Mouse (Mus musculus): Measurements from ENCODE around the gene Proser2.

The Proser2 gene

DNA sequence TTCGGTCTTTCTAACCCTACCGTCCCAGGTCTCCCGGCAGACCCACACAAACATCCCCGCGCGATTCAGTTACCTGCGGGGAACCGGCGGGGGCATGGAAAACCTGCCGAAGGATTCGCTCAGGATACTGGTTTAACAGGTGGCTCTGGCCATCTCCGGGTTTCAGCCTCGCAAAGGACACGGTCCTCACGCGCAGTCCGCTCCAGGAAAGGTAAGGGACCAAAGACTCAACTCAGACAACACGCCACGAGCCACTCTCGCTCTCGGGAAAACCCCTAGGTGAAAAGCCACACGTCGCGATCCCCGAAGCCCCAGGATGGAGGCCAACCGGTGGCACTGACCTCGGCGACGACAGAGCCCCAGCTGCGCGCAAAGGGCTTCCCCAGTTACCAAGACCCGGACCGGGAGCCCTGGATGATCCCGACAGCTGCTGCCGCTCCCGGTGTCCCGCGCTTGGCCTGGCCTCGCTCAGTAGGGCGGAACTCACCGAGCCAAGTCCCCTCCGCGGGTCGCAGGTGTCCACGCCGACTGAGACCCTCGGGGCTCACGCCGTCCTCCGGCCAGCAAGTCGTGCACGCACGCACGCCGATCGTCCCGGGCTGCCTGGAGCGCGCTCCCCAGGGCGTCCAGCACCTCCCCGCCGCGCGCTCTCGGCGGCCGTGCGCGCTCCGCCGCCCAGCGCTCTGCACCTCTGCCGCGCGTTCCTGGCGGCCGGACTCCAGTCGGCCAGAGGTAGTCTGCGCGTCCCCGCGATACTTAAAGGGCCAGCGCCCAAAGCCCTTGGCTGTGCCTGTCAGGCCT lies at the start of gene Proser2:
TSS of gene Proser2 (minus strand) at position 657 of the 801 bp plus-strand sequence.
- no peak for DNase-seq (ENCODE audit: low read depth in 2 of 2, low spot score in 2 of 2)

- no peak for DNase-seq (ENCODE audit: low read depth in 2 of 2, low spot score in 2 of 2)
These were observed 49.7 kb upstream of the Proser2 start for GRCm38 (mm10) chr2:6179749-6180117.

DNA sequence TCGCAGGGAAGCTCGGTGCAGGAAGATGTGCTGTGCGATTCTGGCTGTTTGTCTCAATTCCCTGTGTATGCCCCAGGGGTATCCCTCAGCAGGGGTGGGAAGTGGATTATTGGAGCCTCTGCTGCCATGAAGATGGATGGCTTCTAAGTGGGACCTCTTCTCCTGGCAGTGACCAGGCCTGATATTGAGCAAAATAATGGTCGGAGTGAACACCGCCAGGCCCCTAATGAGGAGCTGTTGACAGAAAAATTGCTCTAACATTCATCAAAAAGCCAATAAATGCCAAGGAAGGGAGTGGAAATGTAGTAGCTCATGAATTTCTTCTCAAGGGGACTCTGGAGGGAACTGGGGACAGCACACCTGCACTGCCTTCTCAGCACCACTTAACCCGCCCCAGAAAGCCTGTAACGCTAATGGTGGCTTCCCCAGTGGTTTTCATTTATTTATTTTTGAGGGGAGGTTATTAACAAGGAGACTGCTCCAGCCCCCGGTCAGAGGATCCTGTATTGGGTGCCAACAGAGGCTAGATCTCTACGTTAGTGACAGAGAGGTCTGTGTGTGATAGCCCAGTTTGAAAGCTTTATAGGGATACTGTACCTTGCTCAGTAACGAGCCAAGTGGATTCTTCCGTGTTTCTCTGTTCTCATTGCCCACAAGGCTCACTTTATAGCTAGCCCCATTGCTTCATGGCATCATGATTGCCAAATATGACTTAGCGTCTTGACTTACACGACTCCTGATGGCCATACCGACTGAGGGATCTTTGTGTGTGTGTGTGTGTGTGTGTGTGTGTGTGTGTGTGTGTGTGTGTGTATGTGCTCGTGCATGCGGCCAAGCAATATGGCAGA lies 49.1 kb upstream of the Proser2 start:
- DNase-seq (ENCODE audit: low read depth in 2 of 2, low spot score in 2 of 2) = no peak

DNA sequence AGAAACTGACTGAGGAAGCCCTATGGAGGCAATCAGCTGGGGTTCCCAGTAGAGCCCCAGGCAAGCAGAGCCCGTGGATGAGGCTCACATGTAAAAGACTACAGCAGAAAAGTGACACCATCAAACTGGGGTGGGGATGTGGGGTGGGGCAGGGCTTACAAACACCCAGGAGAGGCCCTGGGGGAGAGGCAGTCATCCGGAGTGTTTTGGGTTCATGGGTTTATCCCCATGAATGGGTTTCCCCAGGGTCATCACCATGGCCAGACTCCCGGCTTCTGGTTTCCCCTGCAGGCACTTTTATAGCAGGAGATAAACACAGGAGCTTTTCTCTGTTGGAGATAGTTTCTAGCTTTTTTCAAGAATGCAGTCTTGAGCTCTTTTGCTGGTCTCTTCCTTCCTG lies 43.0 kb upstream of the Proser2 start:
- no peak for DNase-seq (ENCODE audit: low read depth in 2 of 2, low spot score in 2 of 2)

GRCm38 (mm10) chr2:6168560-6168959 lies 38.5 kb upstream of the Proser2 start:
- DNase-seq (ENCODE audit: low read depth in 2 of 2, low spot score in 2 of 2) = no peak

GRCm38 (mm10) chr2:6167843-6168558 lies 38.0 kb upstream of the Proser2 start:
- peak; percentile 11 to 38 for DNase-seq (ENCODE audit: low read depth in 2 of 2, low spot score in 2 of 2)

- DNase-seq (ENCODE audit: low read depth in 2 of 2, low spot score in 2 of 2) = no peak
These were observed 35.8 kb upstream of the Proser2 start for GRCm38 (mm10) chr2:6165771-6166170.

DNA sequence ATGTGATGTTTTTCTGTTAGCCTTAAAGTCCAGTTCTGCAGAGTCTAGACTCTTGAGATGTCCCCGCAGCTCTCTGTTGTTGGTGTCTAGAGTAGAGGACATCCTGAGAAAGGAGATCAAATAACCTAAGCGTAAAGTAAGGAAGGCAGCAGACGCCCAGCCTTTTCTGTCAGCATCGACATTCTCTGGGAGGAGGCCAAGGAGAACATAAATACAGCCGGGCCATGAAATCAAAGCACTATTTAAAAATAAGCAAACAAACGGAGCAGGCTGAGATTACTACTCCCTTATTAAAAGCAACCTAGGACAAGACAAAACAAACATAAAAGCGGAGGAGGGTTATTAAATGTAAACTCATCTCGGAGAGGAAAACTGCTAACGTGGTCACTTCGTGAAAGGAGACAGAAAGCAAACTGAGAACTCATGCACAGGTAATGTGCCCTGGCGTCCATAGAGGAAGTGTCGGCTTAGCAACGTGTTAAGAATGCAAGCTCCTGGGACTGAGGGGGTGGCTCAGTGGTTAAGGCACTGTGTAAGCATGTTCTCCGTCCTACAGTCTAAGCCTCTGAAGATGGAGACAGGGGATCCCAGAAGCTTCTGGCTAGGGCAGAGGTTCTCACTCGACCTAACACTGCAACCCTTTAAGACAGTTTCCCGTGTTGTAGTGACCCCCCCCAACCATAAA lies 34.7 kb upstream of the Proser2 start:
- no peak for DNase-seq (ENCODE audit: low read depth in 2 of 2, low spot score in 2 of 2)

GRCm38 (mm10) chr2:6162366-6163040 lies 32.5 kb upstream of the Proser2 start:
- peak; percentile 13 to 31 for DNase-seq (ENCODE audit: low read depth in 2 of 2, low spot score in 2 of 2)

GRCm38 (mm10) chr2:6159735-6160134 lies 29.7 kb upstream of the Proser2 start:
- DNase-seq (ENCODE audit: low read depth in 2 of 2, low spot score in 2 of 2) = no peak

DNA sequence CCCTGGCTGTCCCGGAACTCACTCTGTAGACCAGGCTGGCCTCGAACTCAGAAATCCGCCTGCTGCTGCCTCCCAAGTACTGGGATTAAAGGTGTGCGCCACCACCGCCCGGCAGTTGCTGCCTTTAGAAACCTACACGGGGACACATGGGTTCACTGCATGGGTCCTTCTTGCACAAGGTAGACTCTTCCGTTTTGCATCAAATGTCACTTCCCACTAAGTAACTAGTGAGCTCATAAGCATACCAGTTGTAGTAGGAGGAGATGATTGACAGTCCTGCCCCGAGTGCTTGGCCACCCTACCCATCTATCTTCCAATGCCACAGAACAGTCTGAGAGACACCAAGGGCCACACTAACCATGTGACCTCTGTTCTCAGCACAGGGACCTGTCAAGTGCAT lies 29.2 kb upstream of the Proser2 start:
- DNase-seq (ENCODE audit: low read depth in 2 of 2, low spot score in 2 of 2) = no peak

GRCm38 (mm10) chr2:6157635-6158034 lies 27.6 kb upstream of the Proser2 start:
- no peak for DNase-seq (ENCODE audit: low read depth in 2 of 2, low spot score in 2 of 2)

DNA sequence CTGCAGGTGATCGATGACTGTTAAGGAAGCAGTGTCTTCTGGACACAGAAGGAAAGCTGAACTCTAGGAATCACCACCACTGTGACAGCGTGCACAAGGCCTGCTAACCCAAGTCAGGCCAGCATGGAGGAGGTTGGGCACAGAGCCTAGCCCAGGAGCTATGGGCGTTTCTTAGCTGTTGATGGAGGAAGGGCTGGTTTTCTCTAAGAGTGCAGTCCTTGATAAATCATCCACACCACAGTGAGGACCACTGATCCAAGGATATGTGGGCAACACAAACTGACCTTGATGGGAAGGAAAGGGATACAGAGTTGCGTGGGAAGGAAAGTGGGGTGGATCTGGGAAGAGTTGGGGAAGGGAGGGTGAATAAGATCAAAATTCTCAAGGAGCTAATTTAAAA lies 27.2 kb upstream of the Proser2 start:
- no peak for DNase-seq (ENCODE audit: low read depth in 2 of 2, low spot score in 2 of 2)

GRCm38 (mm10) chr2:6149801-6150200 lies 19.8 kb upstream of the Proser2 start:
- no peak for DNase-seq (ENCODE audit: low read depth in 2 of 2, low spot score in 2 of 2)

GRCm38 (mm10) chr2:6146901-6147300 lies 16.9 kb upstream of the Proser2 start:
- DNase-seq (ENCODE audit: low read depth in 2 of 2, low spot score in 2 of 2) = no peak

DNA sequence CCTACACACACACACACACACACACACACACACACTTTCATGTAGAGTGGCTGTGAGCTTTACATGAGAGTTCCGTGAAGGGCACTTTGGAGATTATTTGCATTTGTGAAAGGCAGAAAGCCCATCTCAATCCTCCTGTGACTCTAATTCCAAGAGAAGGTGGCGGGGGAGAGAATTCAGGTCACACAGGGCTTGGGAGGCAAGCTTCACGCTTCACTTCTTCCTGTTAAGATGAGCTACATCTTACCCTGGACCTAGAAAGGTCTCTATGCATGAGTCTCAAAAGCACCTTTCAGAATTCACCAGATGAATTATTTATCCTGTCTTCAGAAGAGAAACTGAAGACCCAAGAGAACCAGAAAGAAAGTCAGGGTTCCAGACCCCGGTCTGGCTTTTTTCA lies 16.2 kb upstream of the Proser2 start:
- no peak for DNase-seq (ENCODE audit: low read depth in 2 of 2, low spot score in 2 of 2)

- no peak for DNase-seq (ENCODE audit: low read depth in 2 of 2, low spot score in 2 of 2)
These were observed 15.6 kb upstream of the Proser2 start for GRCm38 (mm10) chr2:6145611-6146010.

GRCm38 (mm10) chr2:6142915-6143654 lies 13.1 kb upstream of the Proser2 start:
- DNase-seq (ENCODE audit: low read depth in 2 of 2, low spot score in 2 of 2) = no peak

DNA sequence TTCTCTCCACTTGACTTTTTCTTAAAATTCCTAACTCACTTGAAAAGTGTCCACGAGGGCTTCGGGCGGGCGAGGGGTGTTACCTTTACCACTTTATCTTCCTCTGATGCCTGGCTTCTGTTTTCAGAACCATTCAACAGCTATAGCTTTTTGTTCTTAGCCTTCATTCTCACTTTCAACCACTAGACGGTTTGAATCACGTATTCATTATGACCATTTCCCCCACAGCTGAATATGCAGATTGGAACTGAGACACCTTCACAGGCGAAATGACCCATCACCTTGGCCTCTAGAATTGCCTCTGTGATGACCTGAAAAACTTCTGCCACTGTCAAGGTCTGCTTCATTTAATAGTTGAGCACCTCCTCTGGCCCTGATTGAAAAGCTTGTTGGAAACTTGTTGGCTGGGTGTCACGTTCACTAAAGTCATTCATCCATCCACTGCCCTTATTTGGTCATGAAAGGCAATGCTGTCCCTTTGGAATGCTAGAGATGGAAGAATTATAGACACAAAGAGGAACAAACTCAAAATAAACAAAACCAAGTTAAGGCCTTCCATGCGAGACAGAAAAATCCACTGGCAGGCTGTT lies 10.7 kb upstream of the Proser2 start:
- DNase-seq (ENCODE audit: low read depth in 2 of 2, low spot score in 2 of 2) = no peak
